Mouse (Mus musculus): ENCODE data around the gene Meaf6.

- no peak for TF ChIP-seq CTCF (IDR thresholded peaks at IDR 0.05; ENCODE audit: low read depth, low read length)
- TF ChIP-seq TAL1 (conservative IDR thresholded peaks at IDR 0.05; ENCODE audit: low read depth, low read length), result no peak
Observed at GRCm38 (mm10) chr4:125096066-125096465, 11.1 kb downstream of the Meaf6 start.
